Mouse (Mus musculus) MEL (cell line): ENCODE data around the gene Mpv17l2. TPM values are rescaled to one million over a fixed set of nuclear protein-coding genes. Genes with fewer than 3 reads are reported as not detected.

ENCODE experiments used
- DNase-seq: peaks from one replicate; pipeline ENCODE4 v3.0.0; 2011; ENCODE audit warnings: low read depth, low spot score
- H3K27ac ChIP-seq: 2 replicates; pipeline ENCODE4 v1.5.1; 2012; ENCODE audit warnings: low read depth, mild to moderate bottlenecking, control low read depth, low read length, moderate library complexity; ENCODE audit not compliant: control insufficient read depth
- H3K27me3 ChIP-seq, 2 experiments: fragments of 150-350 bp in 1 of 2; sonication (generic) in 1 of 2; 2 replicates each; pipeline ENCODE4 v1.6.1; 2012; ENCODE audit warnings: low read length in 2 of 2, mild to moderate bottlenecking in 2 of 2, improper control_type of control experiment in 1 of 2, moderate library complexity in 1 of 2; ENCODE audit not compliant: insufficient read depth in 2 of 2, control insufficient read depth in 1 of 2
- H3K36me3 ChIP-seq, 2 experiments: 2 replicates each; pipeline ENCODE4 v1.6.1; 2012 to 2014; ENCODE audit warnings: low read length in 2 of 2, improper control_type of control experiment in 1 of 2, inconsistent platforms in 1 of 2, mild to moderate bottlenecking in 1 of 2; ENCODE audit not compliant: insufficient read depth in 2 of 2, control insufficient read depth in 1 of 2
- H3K4me1 ChIP-seq, 2 experiments: fragments of 150-350 bp in 1 of 2; sonication (generic) in 1 of 2; 2 replicates each; pipeline ENCODE4 v1.6.1; 2012; ENCODE audit warnings: low read length in 2 of 2, improper control_type of control experiment in 1 of 2, mild to moderate bottlenecking in 1 of 2; ENCODE audit not compliant: insufficient read depth in 2 of 2, control insufficient read depth in 1 of 2
- H3K4me3 ChIP-seq, 2 experiments: fragments of 150-350 bp in 1 of 2; sonication (generic) in 1 of 2; 2 replicates each; pipeline ENCODE4 v1.5.1; 2012; ENCODE audit warnings: low read depth in 2 of 2, low read length in 2 of 2, mild to moderate bottlenecking in 2 of 2, moderate library complexity in 2 of 2, control low read depth in 1 of 2, improper control_type of control experiment in 1 of 2; ENCODE audit not compliant: control insufficient read depth in 1 of 2, insufficient read depth in 1 of 2
- H3K79me2 ChIP-seq: 2 replicates; pipeline ENCODE4 v1.6.1; 2012; ENCODE audit warnings: mild to moderate bottlenecking, low read length, moderate library complexity; ENCODE audit not compliant: control insufficient read depth, poor library complexity, insufficient read depth
- H3K9ac ChIP-seq: 2 replicates; pipeline ENCODE4 v1.6.1; 2012; ENCODE audit warnings: low read depth, mild to moderate bottlenecking, control low read depth, low read length, moderate library complexity; ENCODE audit not compliant: control insufficient read depth, poor library complexity, severe bottlenecking
- H3K9me3 ChIP-seq: fragments of 150-350 bp; sonication (generic); replicated peaks from 2 replicates; pipeline ENCODE4 v1.6.1; 2012; ENCODE audit warnings: mild to moderate bottlenecking, low read length, improper control_type of control experiment, moderate library complexity; ENCODE audit not compliant: insufficient read depth
- BHLHE40 ChIP-seq: IDR thresholded peaks from 2 replicates; pipeline ENCODE4 v1.6.1; 2012; ENCODE audit warnings: low read depth, mild to moderate bottlenecking, inconsistent platforms, low read length, improper control_type of control experiment, borderline replicate concordance
- CHD1 ChIP-seq: IDR thresholded peaks from 2 replicates; pipeline ENCODE4 v1.6.1; 2012; ENCODE audit warnings: low read depth, mild to moderate bottlenecking, inconsistent platforms, low read length, improper control_type of control experiment
- CHD2 ChIP-seq: IDR thresholded peaks from 2 replicates; pipeline ENCODE4 v1.6.1; 2011; ENCODE audit warnings: low read length, improper control_type of control experiment
- CTCF ChIP-seq, 3 experiments: IDR thresholded peaks in 2 of 3; conservative IDR thresholded peaks in 1 of 3; 2 replicates each; pipeline ENCODE4 v1.5.1; 2011 to 2012; ENCODE audit warnings: low read length in 3 of 3, low read depth in 2 of 3, mild to moderate bottlenecking in 2 of 3, improper control_type of control experiment in 1 of 3, inconsistent platforms in 1 of 3, mixed read lengths in 1 of 3, moderate library complexity in 1 of 3; ENCODE audit not compliant: control insufficient read depth in 1 of 3, insufficient read depth in 1 of 3, poor library complexity in 1 of 3, severe bottlenecking in 1 of 3
- E2F4 ChIP-seq: IDR thresholded peaks from 2 replicates; pipeline ENCODE4 v1.6.1; 2011; ENCODE audit warnings: low read depth, low read length, improper control_type of control experiment, borderline replicate concordance
- ETS1 ChIP-seq: IDR thresholded peaks from 2 replicates; pipeline ENCODE4 v1.6.1; 2012; ENCODE audit warnings: low read depth, mild to moderate bottlenecking, inconsistent platforms, low read length, improper control_type of control experiment, moderate library complexity
- GABPA ChIP-seq: IDR thresholded peaks from 2 replicates; pipeline ENCODE4 v1.6.1; 2012; ENCODE audit warnings: low read depth, mild to moderate bottlenecking, inconsistent platforms, low read length, improper control_type of control experiment, moderate library complexity
- GATA1 ChIP-seq: IDR thresholded peaks from 2 replicates; pipeline ENCODE4 v1.6.1; 2011; ENCODE audit warnings: low read depth, low read length, improper control_type of control experiment
- MAFK ChIP-seq: IDR thresholded peaks from 2 replicates; pipeline ENCODE4 v1.6.1; 2011; ENCODE audit warnings: low read depth, mild to moderate bottlenecking, low read length, improper control_type of control experiment, borderline replicate concordance
- MAX ChIP-seq: IDR thresholded peaks from 2 replicates; pipeline ENCODE4 v1.6.1; 2011; ENCODE audit warnings: low read length, improper control_type of control experiment
- MXI1 ChIP-seq: IDR thresholded peaks from 2 replicates; pipeline ENCODE4 v1.6.1; 2011; ENCODE audit warnings: mild to moderate bottlenecking, low read depth, low read length, improper control_type of control experiment
- MYB ChIP-seq: IDR thresholded peaks from 2 replicates; pipeline ENCODE4 v1.6.1; 2011; ENCODE audit warnings: mild to moderate bottlenecking, low read depth, low read length, improper control_type of control experiment
- POLR2AphosphoS2 ChIP-seq: IDR thresholded peaks from 2 replicates; pipeline ENCODE4 v1.6.1; 2011; ENCODE audit warnings: low read length, improper control_type of control experiment
- RAD21 ChIP-seq: IDR thresholded peaks from 2 replicates; pipeline ENCODE4 v1.6.1; 2011; ENCODE audit warnings: mild to moderate bottlenecking, low read depth, low read length, improper control_type of control experiment
- RCOR1 ChIP-seq: IDR thresholded peaks from 2 replicates; pipeline ENCODE4 v1.6.1; 2012; ENCODE audit warnings: low read depth, mild to moderate bottlenecking, inconsistent platforms, low read length, improper control_type of control experiment
- SIN3A ChIP-seq: IDR thresholded peaks from 2 replicates; pipeline ENCODE4 v1.6.1; 2012; ENCODE audit warnings: low read length, improper control_type of control experiment, inconsistent platforms
- TBP ChIP-seq: IDR thresholded peaks from 2 replicates; pipeline ENCODE4 v1.8.0; 2011; ENCODE audit warnings: low read depth, low read length, improper control_type of control experiment
- UBTF ChIP-seq: IDR thresholded peaks from 2 replicates; pipeline ENCODE4 v1.6.1; 2012; ENCODE audit warnings: low read depth, mild to moderate bottlenecking, inconsistent platforms, low read length, improper control_type of control experiment, moderate library complexity, borderline replicate concordance; ENCODE audit not compliant: insufficient read depth
- USF2 ChIP-seq, 2 experiments: IDR thresholded peaks; 2 replicates each; pipeline ENCODE4 v1.6.1; 2011 to 2012; ENCODE audit warnings: improper control_type of control experiment in 2 of 2, low read length in 2 of 2, borderline replicate concordance in 1 of 2, inconsistent platforms in 1 of 2, low read depth in 1 of 2, mild to moderate bottlenecking in 1 of 2; ENCODE audit not compliant: insufficient read depth in 1 of 2
- ZC3H11A ChIP-seq: IDR thresholded peaks from 2 replicates; pipeline ENCODE4 v1.6.1; 2012; ENCODE audit warnings: low read depth, mild to moderate bottlenecking, inconsistent platforms, low read length, improper control_type of control experiment
- ZKSCAN1 ChIP-seq: IDR thresholded peaks from 2 replicates; pipeline ENCODE4 v1.6.1; 2012; ENCODE audit warnings: low read depth, mild to moderate bottlenecking, inconsistent platforms, low read length, improper control_type of control experiment, moderate library complexity
- ZMIZ1 ChIP-seq: IDR thresholded peaks from 2 replicates; pipeline ENCODE4 v1.6.1; 2012; ENCODE audit warnings: low read depth, mild to moderate bottlenecking, inconsistent platforms, low read length, improper control_type of control experiment, moderate library complexity
- polyA plus RNA-seq, 2 experiments: library from polyadenylated mRNA; stranded (reverse) in 1 of 2; unstranded in 1 of 2; fragments of >175 nt in 1 of 2; fragments of >200 nt in 1 of 2; gene quantifications; 2 replicates each; pipeline versions ENCODE4 v1.2.1 to v1.2.4; 2012; ENCODE audit warnings: low replicate concordance in 2 of 2, low read depth in 1 of 2; ENCODE audit not compliant: insufficient read length in 2 of 2, insufficient read depth in 1 of 2, missing spikeins in 1 of 2
- total RNA-seq: library from RNA; depleted of rRNA; stranded (reverse); fragments of 300-350 nt; gene quantifications from 2 replicates; pipeline ENCODE4 v1.2.3, GENCODE M21; 2012

The Mpv17l2 gene
- total and polyA plus RNA-seq, 3 experiments: 52.8 to 102 TPM; not detected in 1

DNA sequence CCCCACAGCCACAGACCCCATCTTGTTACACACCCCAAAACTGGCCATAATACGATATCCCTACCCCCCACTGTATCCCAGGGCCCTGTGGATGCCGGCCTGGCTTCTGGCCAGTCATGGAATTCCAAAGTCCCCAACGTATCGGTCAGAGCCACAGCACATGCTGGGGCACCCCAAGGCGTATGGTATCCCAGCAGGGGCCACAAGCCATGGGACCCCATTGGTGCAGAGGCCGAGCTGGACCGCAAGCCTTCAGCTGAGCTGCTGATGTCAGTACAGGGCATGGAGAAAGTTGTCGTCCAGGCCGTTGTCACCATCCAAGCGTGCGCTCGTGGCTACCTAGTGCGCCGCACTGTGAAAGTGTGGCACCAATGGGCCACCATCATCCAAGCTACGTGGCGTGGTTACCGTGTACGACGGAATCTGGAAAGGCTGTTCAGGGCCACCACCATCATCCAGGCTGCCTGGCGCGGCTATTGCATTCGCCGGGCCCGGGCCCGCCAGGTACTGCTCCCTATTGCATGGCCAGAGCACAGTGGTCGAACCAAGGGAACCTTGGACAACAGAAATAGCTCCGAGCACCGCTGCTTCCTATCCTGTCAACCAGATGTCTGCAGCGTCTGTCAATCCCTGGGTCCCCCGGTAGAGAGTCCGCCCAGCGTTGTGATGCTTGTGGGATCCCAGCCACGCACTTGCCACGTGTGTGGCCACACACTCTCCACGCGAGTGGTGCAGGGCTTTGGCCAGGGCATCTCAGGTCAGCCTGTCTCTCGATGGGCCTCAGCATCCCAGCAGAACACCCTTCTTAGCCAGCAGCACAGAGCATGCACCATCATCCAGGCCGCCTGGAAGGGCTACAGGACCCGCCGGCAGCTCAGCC is 44.0 kb downstream of the Mpv17l2 start:
- Histone ChIP-seq H3K9ac (no peak overlapping the region), H3K27ac (no peak overlapping the region), H3K27me3 (no peaks in the 10 kb centered on the region), H3K9me3 (no peaks in the 10 kb centered on the region), H3K4me3 (no peak overlapping the region), H3K79me2 (no peaks in the 10 kb centered on the region), H3K36me3 (no peaks in the 10 kb centered on the region), H3K4me1 (no peaks in the 10 kb centered on the region)
- TF ChIP-seq POLR2AphosphoS2 (no peak), GATA1 (no peak), MAX (no peak), ETS1 (no peak), RCOR1 (no peak), E2F4 (no peak), CHD2 (no peak), RAD21 (no peak), GABPA (no peak), MAFK (no peak), ZC3H11A (no peak), CHD1 (no peak), USF2 (IDR thresholded peaks at IDR 0.05; ENCODE audit: borderline replicate concordance in 1 of 2, insufficient read depth in 1 of 2, low read depth in 1 of 2, low read length in 2 of 2) (no peak)
- DNase-seq: no peak

DNA sequence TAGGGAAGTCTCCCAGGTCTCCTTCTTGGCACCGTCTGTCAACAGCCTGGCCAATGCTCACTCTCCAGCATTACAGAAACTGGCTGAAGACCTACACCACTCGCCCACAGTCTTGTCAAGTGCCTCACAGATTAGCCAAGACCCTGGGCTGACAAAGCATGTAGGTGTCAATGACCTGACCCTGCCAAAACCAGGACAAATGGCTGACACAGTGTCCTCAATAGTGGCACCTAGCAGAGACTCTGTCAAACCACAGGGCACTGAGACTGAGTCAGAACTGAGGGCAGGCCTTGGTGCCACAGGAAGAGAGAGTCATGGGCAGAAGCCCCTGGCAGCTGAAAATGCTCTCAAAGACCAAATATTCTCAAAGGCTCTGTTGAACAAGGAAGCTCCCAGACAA is 45.7 kb downstream of the Mpv17l2 start:
- no peaks in the 10 kb centered on the region for H3K27me3 ChIP-seq
- no peak overlapping the region for H3K9ac ChIP-seq
- no peaks in the 10 kb centered on the region for H3K4me1 ChIP-seq
- H3K27ac ChIP-seq: no peak overlapping the region
- no peak for TF ChIP-seq CTCF (IDR thresholded peaks at IDR 0.05 in 2 of 3, conservative IDR thresholded peaks at IDR 0.05 in 1 of 3; ENCODE audit: control insufficient read depth in 1 of 3, insufficient read depth in 1 of 3, low read depth in 2 of 3, low read length in 3 of 3, poor library complexity in 1 of 3, severe bottlenecking in 1 of 3)
- no peak for TF ChIP-seq ZMIZ1
- TF ChIP-seq ETS1: no peak
- TF ChIP-seq ZKSCAN1: no peak
- TF ChIP-seq SIN3A: no peak
- no peak for TF ChIP-seq GABPA
- TF ChIP-seq CHD1: no peak
- TF ChIP-seq UBTF: no peak
- TF ChIP-seq MXI1: no peak
- no peak for TF ChIP-seq GATA1
- no peak for TF ChIP-seq TBP
- no peak for TF ChIP-seq BHLHE40
- no peak for TF ChIP-seq MYB
- no peaks in the 10 kb centered on the region for H3K79me2 ChIP-seq
- DNase-seq: no peak
- no peak overlapping the region for H3K4me3 ChIP-seq
- H3K9me3 ChIP-seq: no peaks in the 10 kb centered on the region
- no peaks in the 10 kb centered on the region for H3K36me3 ChIP-seq
